Mouse (Mus musculus) midbrain, embryonic 12.5 days (tissue): ENCODE measurements around the gene B3gnt9. TPM values are rescaled to one million over a fixed set of nuclear protein-coding genes. Genes with fewer than 3 reads are reported as not detected.
"Not testable (repeated sequence)": the region's sequence is repeated elsewhere in the genome, so short reads cannot be mapped to it uniquely, and the experiment has no call there.

Experiments used
- ATAC-seq: fragments of 200-750 bp; cut with Nextera tagmentation; 2 replicates; pipeline ENCODE4 v1.8.0; 2017; ENCODE audit warnings: low read depth, moderate TSS enrichment, moderate library complexity; ENCODE audit not compliant: low FRiP score
- H3K27ac ChIP-seq: fragments of 300-500 bp; sonication (generic); replicated peaks from 2 replicates; pipeline ENCODE4 v1.5.1; 2016; ENCODE audit warnings: mild to moderate bottlenecking
- H3K27me3 ChIP-seq: fragments of 300-500 bp; sonication (generic); 2 replicates; pipeline ENCODE4 v1.6.1; 2016; ENCODE audit warnings: mild to moderate bottlenecking
- H3K36me3 ChIP-seq: fragments of 300-500 bp; sonication (generic); 2 replicates; pipeline ENCODE4 v1.6.1; 2016
- H3K4me1 ChIP-seq: fragments of 300-500 bp; sonication (generic); 2 replicates; pipeline ENCODE4 v1.6.1; 2016
- H3K4me2 ChIP-seq: fragments of 300-500 bp; sonication (generic); replicated peaks from 2 replicates; pipeline ENCODE4 v1.6.1; 2016; ENCODE audit warnings: mild to moderate bottlenecking, moderate library complexity
- H3K4me3 ChIP-seq: fragments of 300-500 bp; sonication (generic); 2 replicates; pipeline ENCODE4 v1.5.1; 2016; ENCODE audit warnings: mild to moderate bottlenecking
- H3K9ac ChIP-seq: fragments of 300-500 bp; sonication (generic); replicated peaks from 2 replicates; pipeline ENCODE4 v1.6.1; 2016; ENCODE audit warnings: mild to moderate bottlenecking, moderate library complexity
- H3K9me3 ChIP-seq: fragments of 300-500 bp; sonication (generic); 2 replicates; pipeline ENCODE4 v1.6.1; 2016; ENCODE audit warnings: mild to moderate bottlenecking
- WGBS: fragments of 180-500 bp; shearing (Covaris S2); methylation state at CpG from one replicate; pipeline ENCODE4 v1.1.7; 2016; 5-methylcytosine and 5-hydroxymethylcytosine counted together
- polyA plus RNA-seq: library from polyadenylated mRNA; unstranded; fragments of >200 nt; fragmentation: Nextera tagmentation; extraction: Ambion mirVana; gene quantifications from 2 replicates; pipeline ENCODE4 v1.2.1, GENCODE M21; 2016

The B3gnt9 gene
- polyA plus RNA-seq, 1 experiment from 2014 or later = 9.8 TPM

DNA sequence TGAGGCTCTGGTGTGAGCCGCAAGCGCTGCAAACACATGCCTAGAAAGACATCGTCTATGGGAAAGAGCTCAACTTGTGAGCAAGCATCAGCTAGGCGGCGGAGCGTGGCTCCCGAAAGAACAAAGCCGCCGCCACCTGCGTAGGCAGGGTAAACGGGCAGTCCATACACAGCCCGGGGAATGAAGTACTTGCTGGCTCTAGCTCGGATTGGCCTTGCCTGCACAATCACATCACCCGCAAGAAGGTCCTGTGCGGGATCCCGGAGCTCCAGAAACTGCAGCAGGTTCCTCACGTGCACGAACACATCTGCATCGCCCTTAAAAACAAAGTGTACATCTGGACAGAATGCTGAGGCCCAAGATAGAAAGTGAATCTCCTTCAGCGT lies 1.2 kb downstream of the B3gnt9 start:
- peak overlapping the region; percentile 92 for H3K4me2 ChIP-seq
- H3K27ac ChIP-seq = no peak overlapping the region
- H3K4me3 ChIP-seq = peak overlapping the region; percentile 52
- H3K9me3 ChIP-seq = no peaks in the 10 kb centered on the region
- 0 out of 2 replicates have a peak overlapping the region, but pooled peaks have one; percentile 24 for H3K9ac ChIP-seq
- 34% methylated on average over 20 of the region's 20 CpGs for WGBS
- H3K4me1 ChIP-seq = peaks cover 20% of the 10 kb centered on the region
- H3K27me3 ChIP-seq = peaks cover 45% of the 10 kb centered on the region
- H3K36me3 ChIP-seq = peaks cover 40% of the 10 kb centered on the region
- peak; percentile 52 for ATAC-seq

- Histone ChIP-seq H3K4me2 (no peak overlapping the region; the same call in 1 of the 2 replicates), H3K27ac (no peak overlapping the region), H3K36me3 (peaks cover 49% of the 10 kb centered on the region), H3K4me1 (peaks cover 18% of the 10 kb centered on the region), H3K9ac (no peak overlapping the region), H3K4me3 (no peak overlapping the region), H3K27me3 (peaks cover 37% of the 10 kb centered on the region), H3K9me3 (no peaks in the 10 kb centered on the region)
- 89% methylated on average over 10 of the region's 10 CpGs for WGBS
- no peak for ATAC-seq
Observed at GRCm38 (mm10) chr8:105252680-105253537, 2.0 kb downstream of the B3gnt9 start.

- Histone ChIP-seq H3K27me3 (peaks cover 27% of the 10 kb centered on the region), H3K4me2 (no peak overlapping the region), H3K9ac (no peak overlapping the region), H3K9me3 (no peaks in the 10 kb centered on the region), H3K4me3 (no peak overlapping the region), H3K36me3 (peaks cover 58% of the 10 kb centered on the region), H3K4me1 (peaks cover 18% of the 10 kb centered on the region), H3K27ac (no peak overlapping the region)
- no peak for ATAC-seq
- 92% methylated on average over 6 of the region's 6 CpGs for WGBS
Observed at GRCm38 (mm10) chr8:105251954-105252353, 3.0 kb downstream of the B3gnt9 start.

DNA sequence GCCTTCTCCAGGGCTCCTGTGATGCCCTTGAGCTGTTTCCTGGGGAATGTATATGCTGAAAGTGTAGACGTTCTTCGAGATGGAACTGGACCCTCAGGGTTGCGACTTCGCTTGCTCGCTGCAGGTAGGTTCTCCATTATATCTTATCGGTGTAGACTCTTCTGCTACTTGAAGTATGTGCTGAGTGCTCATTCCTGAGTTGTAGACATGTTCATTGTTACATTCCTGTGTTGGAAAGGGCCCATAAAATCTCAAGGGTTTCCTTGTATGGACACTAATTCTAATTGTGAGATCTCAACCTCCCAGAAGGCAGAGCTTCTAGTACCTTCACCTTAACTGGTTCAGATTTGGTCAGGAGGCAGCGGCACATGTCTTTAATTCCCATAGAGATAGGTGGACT lies 13.9 kb downstream of the B3gnt9 start:
- H3K4me2 ChIP-seq = no peak overlapping the region
- 95% methylated on average over 7 of the region's 7 CpGs for WGBS
- no peak overlapping the region for H3K9ac ChIP-seq
- H3K9me3 ChIP-seq = no peaks in the 10 kb centered on the region
- H3K27me3 ChIP-seq = no peaks in the 10 kb centered on the region
- peaks cover 39% of the 10 kb centered on the region for H3K36me3 ChIP-seq
- H3K4me3 ChIP-seq = no peak overlapping the region
- H3K4me1 ChIP-seq = no peaks in the 10 kb centered on the region
- H3K27ac ChIP-seq = no peak overlapping the region
- ATAC-seq = no peak

GRCm38 (mm10) chr8:105237442-105238142 lies 17.4 kb downstream of the B3gnt9 start:
- 94% methylated on average over 14 of the region's 14 CpGs for WGBS
- peaks cover 54% of the 10 kb centered on the region for H3K36me3 ChIP-seq
- no peaks in the 10 kb centered on the region for H3K4me1 ChIP-seq
- no peaks in the 10 kb centered on the region for H3K9me3 ChIP-seq
- H3K4me3 ChIP-seq = no peak overlapping the region
- no peak overlapping the region for H3K4me2 ChIP-seq
- no peak for ATAC-seq
- H3K9ac ChIP-seq = no peak overlapping the region
- H3K27me3 ChIP-seq = no peaks in the 10 kb centered on the region
- H3K27ac ChIP-seq = no peak overlapping the region

DNA sequence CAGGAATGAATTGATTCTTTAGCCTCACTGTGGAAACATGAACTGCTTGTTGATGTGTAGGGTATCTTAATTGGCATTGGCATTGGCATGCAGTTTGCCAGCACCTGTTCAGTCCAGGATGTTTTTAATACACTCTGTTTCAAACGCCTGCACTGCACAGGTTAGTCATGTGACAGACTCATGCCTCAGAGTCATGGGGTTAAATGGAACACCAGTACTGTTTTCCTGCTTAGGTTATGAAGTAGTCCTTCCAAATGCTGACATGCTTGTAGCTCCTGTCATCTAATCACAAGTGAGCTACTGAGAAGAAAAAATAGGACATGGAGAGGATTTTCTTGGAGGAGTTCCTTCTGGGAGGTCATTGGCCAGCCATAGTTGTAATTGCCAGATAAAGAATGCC lies 19.7 kb downstream of the B3gnt9 start:
- peaks cover 43% of the 10 kb centered on the region for H3K36me3 ChIP-seq
- H3K9me3 ChIP-seq = no peaks in the 10 kb centered on the region
- no peaks in the 10 kb centered on the region for H3K4me1 ChIP-seq
- H3K4me2 ChIP-seq = no peak overlapping the region
- no peak overlapping the region for H3K9ac ChIP-seq
- no peak for ATAC-seq
- WGBS = 85% methylated on average over 1 of the region's 1 CpGs
- no peak overlapping the region for H3K27ac ChIP-seq
- no peak overlapping the region for H3K4me3 ChIP-seq
- no peaks in the 10 kb centered on the region for H3K27me3 ChIP-seq

DNA sequence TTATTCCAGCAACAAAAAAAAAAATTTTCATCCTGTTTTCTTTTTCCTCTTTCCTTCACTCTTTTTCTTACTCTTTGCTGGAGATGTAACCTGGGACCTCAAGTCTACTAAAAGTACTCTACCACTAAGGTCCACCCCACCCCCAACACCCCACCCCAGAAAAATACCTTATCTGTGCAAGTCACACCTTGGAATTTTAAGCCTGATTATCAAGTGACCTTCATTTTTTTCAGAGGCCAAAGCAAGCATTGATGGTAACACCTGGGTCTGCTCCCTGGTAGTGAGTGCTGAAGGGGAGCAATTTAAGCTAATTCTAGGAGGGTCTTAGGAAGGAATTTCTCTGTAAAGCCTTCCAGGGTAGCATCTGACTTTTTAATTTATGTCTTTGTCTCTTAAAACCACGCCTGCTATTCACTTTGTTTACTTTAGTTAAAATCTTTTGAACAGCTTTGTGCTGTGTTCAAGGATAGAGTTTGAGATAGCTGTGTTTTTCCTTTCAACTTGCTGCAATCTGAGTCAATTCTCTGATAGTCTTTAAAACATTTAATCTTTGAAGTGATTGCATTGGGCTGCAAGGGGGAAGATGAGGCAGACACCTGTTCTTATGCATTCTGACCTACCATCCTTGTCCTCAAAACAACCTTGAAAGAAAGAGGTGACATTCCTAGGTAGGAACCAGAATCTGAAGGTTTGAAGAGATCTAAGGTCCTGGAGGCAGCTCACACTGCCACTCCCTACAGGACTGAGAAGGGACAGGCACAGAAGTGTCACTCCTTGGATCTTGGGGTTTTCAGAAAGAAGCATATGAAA lies 21.6 kb downstream of the B3gnt9 start:
- no peak overlapping the region for H3K9ac ChIP-seq
- H3K4me2 ChIP-seq = no peak overlapping the region
- WGBS = 71% methylated on average over 1 of the region's 1 CpGs
- H3K36me3 ChIP-seq = peaks cover 25% of the 10 kb centered on the region
- H3K4me1 ChIP-seq = no peaks in the 10 kb centered on the region
- no peaks in the 10 kb centered on the region for H3K9me3 ChIP-seq
- no peak for ATAC-seq
- no peak overlapping the region for H3K4me3 ChIP-seq
- H3K27me3 ChIP-seq = no peaks in the 10 kb centered on the region
- no peak overlapping the region for H3K27ac ChIP-seq

DNA sequence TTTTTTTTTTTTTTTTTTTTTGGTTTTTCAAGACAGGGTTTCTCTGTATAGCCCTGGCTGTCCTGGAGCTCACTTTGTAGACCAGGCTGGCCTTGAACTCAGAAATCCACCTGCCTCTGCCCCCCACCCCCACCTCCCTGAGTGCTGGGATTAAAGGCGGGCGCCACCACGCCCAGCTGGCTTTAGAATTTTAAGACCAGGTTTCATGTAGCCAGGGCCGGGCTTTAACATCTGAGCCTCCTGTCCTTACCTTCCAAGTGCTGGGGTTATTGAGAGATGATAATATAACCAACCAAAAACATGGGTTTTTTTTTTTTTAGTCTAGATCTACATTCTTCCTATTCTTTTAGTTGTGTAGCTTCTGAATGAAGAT lies 22.6 kb downstream of the B3gnt9 start:
- H3K4me3 ChIP-seq, H3K27me3 ChIP-seq, H3K9me3 ChIP-seq, ATAC-seq, H3K27ac ChIP-seq, H3K9ac ChIP-seq, H3K4me2 ChIP-seq, H3K4me1 ChIP-seq: not testable (repeated sequence)
- WGBS = 93% methylated on average over 4 of the region's 4 CpGs
- H3K36me3 ChIP-seq = peaks cover 24% of the 10 kb centered on the region

DNA sequence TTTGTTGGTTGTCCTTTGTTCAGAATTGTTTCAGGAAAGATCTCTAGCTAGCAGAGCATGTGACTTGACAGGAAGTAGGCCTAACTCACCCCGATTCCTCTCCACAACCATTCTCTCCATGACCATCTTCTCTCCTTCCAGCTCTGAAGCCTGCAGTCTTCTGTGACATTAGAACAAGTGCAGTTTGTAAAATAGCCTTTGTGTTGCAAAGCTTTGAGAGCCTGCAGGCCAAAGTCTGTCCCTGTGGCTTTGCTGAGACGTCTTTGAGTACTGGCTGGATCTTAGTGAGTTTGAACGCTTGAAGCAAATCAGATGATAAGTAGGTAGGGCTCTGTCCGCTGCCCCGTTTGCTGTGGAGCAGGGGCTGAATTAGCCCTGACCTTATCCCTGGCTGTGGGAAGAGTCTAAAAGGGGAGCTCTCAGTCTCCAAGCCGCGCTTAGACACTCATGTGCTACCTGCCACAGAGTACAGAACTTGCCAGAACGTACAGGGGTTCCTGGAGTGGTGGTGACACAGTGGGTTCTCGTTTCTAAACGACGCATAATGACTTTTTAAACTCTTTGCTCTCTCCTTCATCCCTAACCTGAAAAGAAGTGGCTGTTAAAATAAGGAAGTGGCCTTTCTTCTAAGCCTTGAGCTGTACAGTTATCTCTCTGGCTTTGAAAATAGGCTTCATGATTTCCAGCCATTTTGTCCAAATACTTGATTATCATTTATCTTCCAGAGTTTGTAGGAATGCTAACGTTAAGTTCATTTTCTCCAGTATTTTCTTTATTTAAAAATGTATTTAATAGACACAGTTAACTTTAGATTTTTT lies 23.2 kb downstream of the B3gnt9 start:
- Histone ChIP-seq H3K9ac (no peak overlapping the region), H3K36me3 (peaks cover 24% of the 10 kb centered on the region), H3K4me3 (no peak overlapping the region), H3K27me3 (no peaks in the 10 kb centered on the region), H3K27ac (no peak overlapping the region), H3K4me2 (no peak overlapping the region), H3K9me3 (no peaks in the 10 kb centered on the region), H3K4me1 (peaks cover 3% of the 10 kb centered on the region; the same call in 1 of the 2 replicates)
- ATAC-seq = no peak
- 86% methylated on average over 12 of the region's 12 CpGs for WGBS

DNA sequence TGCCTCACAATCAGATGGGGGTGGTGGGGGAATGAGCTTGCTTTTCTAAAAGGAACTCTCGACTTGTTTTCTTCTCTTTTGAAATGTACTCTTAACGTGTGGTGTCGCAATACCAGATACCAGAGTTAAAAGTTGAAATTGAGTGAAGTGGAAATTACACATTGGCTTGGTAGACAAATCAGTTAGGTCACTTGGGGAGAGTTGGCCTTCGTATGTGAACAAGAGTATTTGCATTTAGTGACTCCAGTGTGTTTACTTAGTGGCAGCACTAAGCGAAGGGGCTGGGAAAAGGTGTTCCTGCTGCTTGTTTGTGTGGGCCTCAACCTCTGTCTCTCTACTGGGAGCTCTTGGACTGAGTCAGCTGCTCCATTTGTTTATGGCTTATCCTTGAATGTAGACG lies 29.0 kb downstream of the B3gnt9 start:
- WGBS = 34% methylated on average over 6 of the region's 6 CpGs
- H3K9me3 ChIP-seq = no peaks in the 10 kb centered on the region
- no peaks in the 10 kb centered on the region for H3K27me3 ChIP-seq
- H3K36me3 ChIP-seq = no peaks in the 10 kb centered on the region
- H3K4me1 ChIP-seq = peaks cover 18% of the 10 kb centered on the region
- H3K4me2 ChIP-seq = peak overlapping the region; percentile 75
- ATAC-seq = no peak
- peak overlapping the region; percentile 96 for H3K4me3 ChIP-seq
- H3K9ac ChIP-seq = peak overlapping the region; percentile 88
- no peak overlapping the region for H3K27ac ChIP-seq

- Histone ChIP-seq H3K27me3 (no peaks in the 10 kb centered on the region), H3K9ac (peak overlapping the region; percentile 88), H3K4me1 (peaks cover 18% of the 10 kb centered on the region), H3K36me3 (no peaks in the 10 kb centered on the region), H3K4me2 (peak overlapping the region; percentile 75), H3K4me3 (peak overlapping the region; percentile 96), H3K9me3 (no peaks in the 10 kb centered on the region), H3K27ac (peak overlapping the region; percentile 84)
- 0% methylated on average over 27 of the region's 27 CpGs for WGBS
- no peak for ATAC-seq
Observed at GRCm38 (mm10) chr8:105225272-105225593, 29.7 kb downstream of the B3gnt9 start.
